Mouse (Mus musculus) heart, adult 2 months (tissue): ENCODE measurements at regions not wholly inside any gene's neighbourhood (a gene's known extent, or its start where the extent isn't known, plus 50 kb on each side); places are given as distances from the start of the nearest gene placed in this dataset.

Experiments used
- CTCF ChIP-seq: fragments of 200-600 bp; IDR thresholded peaks from 2 replicates; pipeline ENCODE4 v1.8.1; 2022; ENCODE audit warnings: antibody characterized with exemption, mild to moderate bottlenecking, moderate library complexity
- EP300 ChIP-seq: fragments of 200-500 bp; IDR thresholded peaks from 2 replicates; pipeline ENCODE4 v1.6.1; 2011; ENCODE audit warnings: low read depth, low read length, control low read depth; ENCODE audit not compliant: insufficient read depth

- TF ChIP-seq CTCF (no peak), EP300 (peak; percentile 43; the same call in 1 of the 2 replicates)
Observed at GRCm38 (mm10) chr10:68842023-68842735, 118.7 kb downstream of the Tmem26 start.
